Mouse (Mus musculus): ENCODE data around the gene 2410002F23Rik. TPM values are rescaled to one million over a fixed set of nuclear protein-coding genes. Genes with fewer than 3 reads are reported as not detected.
"Not testable (repeated sequence)": the region's sequence is repeated elsewhere in the genome, so short reads cannot be mapped to it uniquely, and the experiment has no call there.

Gene 2410002F23Rik
- total and polyA plus RNA-seq, 2 experiments from 2014 or later = 312 to 333 TPM

- WGBS = 80% methylated on average over 4 of the region's 4 CpGs
Measured at GRCm38 (mm10) chr7:44290986-44291385, 44.5 kb downstream of the 2410002F23Rik start.

GRCm38 (mm10) chr7:44291418-44291817, 44.9 kb downstream of the 2410002F23Rik start:
- Histone ChIP-seq H3K27ac (ENCODE audit: low read depth, low read length) (no peak overlapping the region), H3K4me2 (ENCODE audit: low read depth) (no peak overlapping the region), H3K4me3 (ENCODE audit: low read depth, low read length) (no peak overlapping the region), H3K27me3 (ENCODE audit: insufficient read depth, low read length) (no peaks in the 10 kb centered on the region), H3K9me3 (ENCODE audit: low read length) (0 out of 2 replicates have a peak, but pooled peaks cover 2% of the 10 kb centered on the region), H3K4me1 (ENCODE audit: insufficient read depth) (no peaks in the 10 kb centered on the region), H3K36me3 (ENCODE audit: insufficient read depth) (no peaks in the 10 kb centered on the region), H3K9ac (no peak overlapping the region)
- no peak for TF ChIP-seq CTCF (IDR thresholded peaks at IDR 0.05; ENCODE audit: low read depth)
- DNase-seq (no peak), ATAC-seq (no peak)
- WGBS = 48% methylated on average over 4 of the region's 4 CpGs

More at GRCm38 (mm10) chr7:44290986-44291385, 44.5 kb downstream of the 2410002F23Rik start:
- no peak overlapping the region for H3K27ac ChIP-seq (ENCODE audit: low read depth, low read length)
- no peaks in the 10 kb centered on the region for H3K9me3 ChIP-seq (ENCODE audit: low read length)
- no peaks in the 10 kb centered on the region for H3K27me3 ChIP-seq (ENCODE audit: insufficient read depth, low read length)
- H3K36me3 ChIP-seq (ENCODE audit: insufficient read depth) = no peaks in the 10 kb centered on the region
- no peak overlapping the region for H3K4me2 ChIP-seq (ENCODE audit: low read depth)
- H3K9ac ChIP-seq = no peak overlapping the region
- DNase-seq (no peak), ATAC-seq (no peak)
- no peak for TF ChIP-seq CTCF (IDR thresholded peaks at IDR 0.05; ENCODE audit: low read depth)
- no peaks in the 10 kb centered on the region for H3K4me1 ChIP-seq (ENCODE audit: insufficient read depth)
- no peak overlapping the region for H3K4me3 ChIP-seq (ENCODE audit: low read depth, low read length)

- H3K27me3 ChIP-seq (ENCODE audit: insufficient read depth, low read length); H3K4me2 ChIP-seq (ENCODE audit: low read depth); H3K9ac ChIP-seq; H3K4me1 ChIP-seq (ENCODE audit: insufficient read depth); ATAC-seq; H3K4me3 ChIP-seq (ENCODE audit: low read depth, low read length); H3K36me3 ChIP-seq (ENCODE audit: insufficient read depth); H3K9me3 ChIP-seq (ENCODE audit: low read length); H3K27ac ChIP-seq (ENCODE audit: low read depth, low read length); DNase-seq: not testable (repeated sequence)
- 85% methylated on average over 2 of the region's 2 CpGs for WGBS
Measured at GRCm38 (mm10) chr7:44297501-44297900, 51.0 kb downstream of the 2410002F23Rik start.

Other genes with a start within 250 kb of the 2410002F23Rik start
- not detected in 2 replicates for gene Klk1b26, start 234.6 kb upstream of the 2410002F23Rik start, total RNA-seq (2014; rRNA removed)
- gene Klk1b26, start 234.6 kb upstream of the 2410002F23Rik start, polyA plus RNA-seq (2015; fragmentation: Nextera tagmentation; extraction: Ambion mirVana) = not detected in 2 replicates
- not detected in 2 replicates for gene Klk1b27, start 194.4 kb upstream of the 2410002F23Rik start, total RNA-seq (2014; rRNA removed)
- not detected in 2 replicates for gene Klk1b27, start 194.4 kb upstream of the 2410002F23Rik start, polyA plus RNA-seq (2015; fragmentation: Nextera tagmentation; extraction: Ambion mirVana)
- not detected in 2 replicates for gene Klk1b21, start 144.4 kb upstream of the 2410002F23Rik start, total RNA-seq (2014; rRNA removed)
- not detected in 2 replicates for gene Klk1b21, start 144.4 kb upstream of the 2410002F23Rik start, polyA plus RNA-seq (2015; fragmentation: Nextera tagmentation; extraction: Ambion mirVana)
- not detected in 2 replicates for gene Klk1b22, start 134.0 kb upstream of the 2410002F23Rik start, total RNA-seq (2014; rRNA removed)
- not detected in 2 replicates for gene Klk1b22, start 134.0 kb upstream of the 2410002F23Rik start, polyA plus RNA-seq (2015; fragmentation: Nextera tagmentation; extraction: Ambion mirVana)
- gene Klk1b16, start 110.0 kb upstream of the 2410002F23Rik start, total RNA-seq (2014; rRNA removed) = not detected in 2 replicates
- not detected in 2 replicates for gene Klk1b16, start 110.0 kb upstream of the 2410002F23Rik start, polyA plus RNA-seq (2015; fragmentation: Nextera tagmentation; extraction: Ambion mirVana)
- not detected in 2 replicates for gene Klk1b24, start 58.5 kb upstream of the 2410002F23Rik start, total RNA-seq (2014; rRNA removed)
- gene Klk1b24, start 58.5 kb upstream of the 2410002F23Rik start, polyA plus RNA-seq (2015; fragmentation: Nextera tagmentation; extraction: Ambion mirVana) = not detected in 2 replicates
- not detected in 2 replicates for gene Klk1b3, start 48.5 kb upstream of the 2410002F23Rik start, total RNA-seq (2014; rRNA removed)
- gene Klk1b3, start 48.5 kb upstream of the 2410002F23Rik start, polyA plus RNA-seq (2015; fragmentation: Nextera tagmentation; extraction: Ambion mirVana) = not detected in 2 replicates
- gene Klk1b4, start 39.3 kb upstream of the 2410002F23Rik start, total RNA-seq (2014; rRNA removed) = not detected in 2 replicates
- not detected in 2 replicates for gene Klk1b4, start 39.3 kb upstream of the 2410002F23Rik start, polyA plus RNA-seq (2015; fragmentation: Nextera tagmentation; extraction: Ambion mirVana)
- not detected in 2 replicates for gene Klk1b5, start 30.8 kb upstream of the 2410002F23Rik start, total RNA-seq (2014; rRNA removed)
- gene Klk1b5, start 30.8 kb upstream of the 2410002F23Rik start, polyA plus RNA-seq (2015; fragmentation: Nextera tagmentation; extraction: Ambion mirVana) = not detected in 2 replicates
- gene Klk1, start 21.4 kb upstream of the 2410002F23Rik start, total RNA-seq (2014; rRNA removed) = not detected in 2 replicates
- gene Klk1, start 21.4 kb upstream of the 2410002F23Rik start, polyA plus RNA-seq (2015; fragmentation: Nextera tagmentation; extraction: Ambion mirVana) = not detected in 2 replicates
- not detected in 2 replicates for gene Gm36864, start 10.5 kb upstream of the 2410002F23Rik start, total RNA-seq (2014; rRNA removed)
- gene Gm36864, start 10.5 kb upstream of the 2410002F23Rik start, polyA plus RNA-seq (2015; fragmentation: Nextera tagmentation; extraction: Ambion mirVana) = not detected in 2 replicates
- 0.23 and 0.29 TPM in 2 replicates for gene 1700028J19Rik, start within 50 bp of the 2410002F23Rik start, total RNA-seq (2014; rRNA removed)
- 1.6 and 2.3 TPM in 2 replicates for gene 1700028J19Rik, start within 50 bp of the 2410002F23Rik start, polyA plus RNA-seq (2015; fragmentation: Nextera tagmentation; extraction: Ambion mirVana)
- not detected in 2 replicates for gene Acp4, start 10.7 kb downstream of the 2410002F23Rik start, total RNA-seq (2014; rRNA removed)
- 0.12 TPM in 1 of 2 replicates, not detected in the other for gene Acp4, start 10.7 kb downstream of the 2410002F23Rik start, polyA plus RNA-seq (2015; fragmentation: Nextera tagmentation; extraction: Ambion mirVana)
- not detected in 2 replicates for gene Gm15517, start 14.7 kb downstream of the 2410002F23Rik start, total RNA-seq (2014; rRNA removed)
- gene Gm15517, start 14.7 kb downstream of the 2410002F23Rik start, polyA plus RNA-seq (2015; fragmentation: Nextera tagmentation; extraction: Ambion mirVana) = not detected in 2 replicates
- 3.8 and 4.7 TPM in 2 replicates for gene Clec11a, start 60.2 kb downstream of the 2410002F23Rik start, total RNA-seq (2014; rRNA removed)
- 3.7 and 4.3 TPM in 2 replicates for gene Clec11a, start 60.2 kb downstream of the 2410002F23Rik start, polyA plus RNA-seq (2015; fragmentation: Nextera tagmentation; extraction: Ambion mirVana)
- 31.1 and 34.2 TPM in 2 replicates for gene Shank1, start 63.5 kb downstream of the 2410002F23Rik start, total RNA-seq (2014; rRNA removed)
- gene Shank1, start 63.5 kb downstream of the 2410002F23Rik start, polyA plus RNA-seq (2015; fragmentation: Nextera tagmentation; extraction: Ambion mirVana) = 15.4 and 29.7 TPM in 2 replicates
- gene Syt3, start 137.4 kb downstream of the 2410002F23Rik start, total RNA-seq (2014; rRNA removed) = 48.2 and 77.2 TPM in 2 replicates
- 43.9 and 55.0 TPM in 2 replicates for gene Syt3, start 137.4 kb downstream of the 2410002F23Rik start, polyA plus RNA-seq (2015; fragmentation: Nextera tagmentation; extraction: Ambion mirVana)
- 1.3 and 7.3 TPM in 2 replicates for gene 1700008O03Rik, start 139.1 kb downstream of the 2410002F23Rik start, total RNA-seq (2014; rRNA removed)
- gene 1700008O03Rik, start 139.1 kb downstream of the 2410002F23Rik start, polyA plus RNA-seq (2015; fragmentation: Nextera tagmentation; extraction: Ambion mirVana) = 2.7 and 3.5 TPM in 2 replicates
- gene Lrrc4b, start 182.3 kb downstream of the 2410002F23Rik start, total RNA-seq (2014; rRNA removed) = 347 and 391 TPM in 2 replicates
- 19.5 and 22.2 TPM in 2 replicates for gene Lrrc4b, start 182.3 kb downstream of the 2410002F23Rik start, polyA plus RNA-seq (2015; fragmentation: Nextera tagmentation; extraction: Ambion mirVana)
- 4.4 and 20.3 TPM in 2 replicates for gene Aspdh, start 218.7 kb downstream of the 2410002F23Rik start, total RNA-seq (2014; rRNA removed)
- 1.6 and 2.2 TPM in 2 replicates for gene Aspdh, start 218.7 kb downstream of the 2410002F23Rik start, polyA plus RNA-seq (2015; fragmentation: Nextera tagmentation; extraction: Ambion mirVana)
- gene Josd2, start 221.3 kb downstream of the 2410002F23Rik start, total RNA-seq (2014; rRNA removed) = 27.6 and 39.3 TPM in 2 replicates
- gene Josd2, start 221.3 kb downstream of the 2410002F23Rik start, polyA plus RNA-seq (2015; fragmentation: Nextera tagmentation; extraction: Ambion mirVana) = 28.6 and 31.7 TPM in 2 replicates
- 212 and 238 TPM in 2 replicates for gene Emc10, start 249.8 kb downstream of the 2410002F23Rik start, total RNA-seq (2014; rRNA removed)
- gene Emc10, start 249.8 kb downstream of the 2410002F23Rik start, polyA plus RNA-seq (2015; fragmentation: Nextera tagmentation; extraction: Ambion mirVana) = 168 and 171 TPM in 2 replicates
- gene Fam71e1, start 249.9 kb downstream of the 2410002F23Rik start, total RNA-seq (2014; rRNA removed) = 21.1 and 22.0 TPM in 2 replicates
- 23.1 and 27.2 TPM in 2 replicates for gene Fam71e1, start 249.9 kb downstream of the 2410002F23Rik start, polyA plus RNA-seq (2015; fragmentation: Nextera tagmentation; extraction: Ambion mirVana)